Mouse (Mus musculus): ENCODE measurements around the gene Pramef6.
"Not testable (repeated sequence)": the region's sequence is repeated elsewhere in the genome, so short reads cannot be mapped to it uniquely, and the experiment has no call there.

Pramef6 gene

DNA sequence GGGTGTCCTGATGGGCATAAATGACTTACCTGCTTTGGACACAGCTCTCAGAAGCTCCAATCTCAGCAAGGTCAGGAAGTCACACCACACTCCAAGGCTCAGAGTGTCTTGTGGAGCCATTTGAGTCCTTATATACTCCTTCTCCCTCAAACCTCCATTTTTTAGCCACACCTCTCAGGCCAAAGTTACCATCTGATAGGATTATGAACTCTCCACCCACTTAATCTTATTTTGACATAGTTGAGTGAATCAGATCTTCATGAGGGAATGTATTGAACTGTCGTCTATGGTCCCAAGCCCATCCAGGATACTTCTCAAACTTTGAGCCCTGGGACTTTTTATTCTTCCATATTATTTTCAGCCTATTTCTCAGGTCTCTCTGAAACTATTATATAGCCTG is at the start of gene Pramef6:
Gene Pramef6, minus strand, starts transcription at position 101 of the 400 bp plus-strand sequence.
- DNase-seq (ENCODE audit: low read depth, low spot score), result not testable (repeated sequence)

GRCm38 (mm10) chr4:143894406-143894805 is 5.8 kb downstream of the Pramef6 start:
- peak; percentile 60 for DNase-seq (ENCODE audit: low read depth, low spot score)

GRCm38 (mm10) chr4:143882371-143882770 is 17.8 kb downstream of the Pramef6 start:
- not testable (repeated sequence) for DNase-seq (ENCODE audit: low read depth, low spot score)

- not testable (repeated sequence) for DNase-seq (ENCODE audit: low read depth, low spot score)
These were observed 54.0 kb downstream of the Pramef6 start, which contains the start of gene Gm13103 for GRCm38 (mm10) chr4:143846197-143846596. Gene Gm13103, plus strand, starts transcription at chr4:143846497.
